Mouse (Mus musculus) regulatory T cell (primary cell): ENCODE data around the gene Arhgap25.
"Not testable (repeated sequence)": the region's sequence is repeated elsewhere in the genome, so short reads cannot be mapped to it uniquely, and the experiment has no call there.

ENCODE experiments used
- in situ Hi-C: fragments of 300-600 bp; cut with MboI, MseI; formaldehyde crosslinking; loops from one replicate; pipeline ENCODE4 v1.15.1; 2025; ENCODE audit warnings: high pct_unique_total_duplicates

The Arhgap25 gene

GRCm38 (mm10) chr6:87536270-87536669, 3.2 kb upstream of the Arhgap25 start:
- in situ Hi-C loops, result no loop called here

- in situ Hi-C loops, result no loop called here
These were observed 2.6 kb upstream of the Arhgap25 start for GRCm38 (mm10) chr6:87535651-87536050.

- in situ Hi-C loops, result no loop called here
These were observed 2.0 kb upstream of the Arhgap25 start for GRCm38 (mm10) chr6:87534855-87535575.

GRCm38 (mm10) chr6:87531456-87532015, 1.5 kb downstream of the Arhgap25 start:
- in situ Hi-C loops, result no loop called here

- in situ Hi-C loops, result no loop called here
These were observed 2.7 kb downstream of the Arhgap25 start for GRCm38 (mm10) chr6:87530386-87530785.

GRCm38 (mm10) chr6:87527846-87528557, 5.1 kb downstream of the Arhgap25 start:
- in situ Hi-C loops, result no loop called here

GRCm38 (mm10) chr6:87527366-87527765, 5.7 kb downstream of the Arhgap25 start:
- in situ Hi-C loops, result no loop called here

- in situ Hi-C loops, result no loop called here
These were observed 7.9 kb downstream of the Arhgap25 start for GRCm38 (mm10) chr6:87525126-87525525.

- in situ Hi-C loops, result no loop called here
These were observed 8.8 kb downstream of the Arhgap25 start for GRCm38 (mm10) chr6:87524281-87524680.

- in situ Hi-C loops, result no loop called here
These were observed 9.3 kb downstream of the Arhgap25 start for GRCm38 (mm10) chr6:87523736-87524135.

GRCm38 (mm10) chr6:87523085-87523484, 10.0 kb downstream of the Arhgap25 start:
- in situ Hi-C loops, result no loop called here

GRCm38 (mm10) chr6:87522236-87522635, 10.8 kb downstream of the Arhgap25 start:
- in situ Hi-C loops, result no loop called here

GRCm38 (mm10) chr6:87521705-87522104, 11.4 kb downstream of the Arhgap25 start:
- in situ Hi-C loops, result not testable (repeated sequence)

GRCm38 (mm10) chr6:87520572-87520971, 12.5 kb downstream of the Arhgap25 start:
- in situ Hi-C loops, result no loop called here

- in situ Hi-C loops, result no loop called here
These were observed 13.2 kb downstream of the Arhgap25 start for GRCm38 (mm10) chr6:87519809-87520208.

- in situ Hi-C loops, result no loop called here
These were observed 14.4 kb downstream of the Arhgap25 start for GRCm38 (mm10) chr6:87518622-87519021.

GRCm38 (mm10) chr6:87517753-87518409, 15.2 kb downstream of the Arhgap25 start:
- in situ Hi-C loops, result no loop called here

GRCm38 (mm10) chr6:87514321-87514720, 18.7 kb downstream of the Arhgap25 start:
- in situ Hi-C loops, result loop anchor here (5.0 kb wide), 1 partner anchor 42 kb away; no protein-coding TSS in a partner anchor

GRCm38 (mm10) chr6:87513046-87513767, 19.9 kb downstream of the Arhgap25 start:
- in situ Hi-C loops, result loop anchor here (5.0 kb wide), 1 partner anchor 41 kb away; no protein-coding TSS in a partner anchor

- in situ Hi-C loops, result loop anchor here (5.0 kb wide), 1 partner anchor 39 kb away; no protein-coding TSS in a partner anchor
These were observed 22.1 kb downstream of the Arhgap25 start for GRCm38 (mm10) chr6:87510999-87511398.

GRCm38 (mm10) chr6:87509806-87510205, 23.3 kb downstream of the Arhgap25 start:
- in situ Hi-C loops, result loop anchor here (5.0 kb wide), 1 partner anchor 38 kb away; no protein-coding TSS in a partner anchor
